Mouse (Mus musculus): Measurements from ENCODE around the gene Sorbs2. TPM values are rescaled to one million over a fixed set of nuclear protein-coding genes. Genes with fewer than 3 reads are reported as not detected.
A peak's percentile ranks its signal among the peaks of the same experiment; 100 is the strongest.

Sorbs2 gene
- total RNA-seq, 2 experiments from 2014 or later, result 32.8 to 80.8 TPM

DNA sequence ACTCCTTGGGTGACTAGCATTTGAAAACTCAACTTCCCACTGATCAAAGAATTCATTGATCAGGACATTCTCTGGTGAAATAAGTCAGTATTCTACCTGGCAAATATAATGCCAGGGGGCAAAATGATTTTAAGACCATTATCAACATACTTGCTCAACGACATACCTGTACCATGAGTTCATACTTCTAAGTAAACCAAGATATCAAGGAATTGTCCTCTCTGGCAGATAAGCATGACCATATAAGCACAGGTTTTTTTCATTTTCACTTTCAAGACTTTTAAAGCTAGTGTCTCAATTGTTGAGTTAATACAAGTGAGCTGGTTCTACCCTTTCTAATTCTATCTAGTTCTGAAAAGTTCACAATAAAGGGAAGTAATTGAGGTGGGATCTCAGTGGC, 130.2 kb downstream of the Sorbs2 start:
- intact Hi-C loops (cut with DNase I), result no loop called here
- no peak for TF ChIP-seq CTCF (IDR thresholded peaks at IDR 0.05)
- Histone ChIP-seq H3K27ac (no peak overlapping the region), H3K4me3 (no peak overlapping the region)
- no peak for DNase-seq

DNA sequence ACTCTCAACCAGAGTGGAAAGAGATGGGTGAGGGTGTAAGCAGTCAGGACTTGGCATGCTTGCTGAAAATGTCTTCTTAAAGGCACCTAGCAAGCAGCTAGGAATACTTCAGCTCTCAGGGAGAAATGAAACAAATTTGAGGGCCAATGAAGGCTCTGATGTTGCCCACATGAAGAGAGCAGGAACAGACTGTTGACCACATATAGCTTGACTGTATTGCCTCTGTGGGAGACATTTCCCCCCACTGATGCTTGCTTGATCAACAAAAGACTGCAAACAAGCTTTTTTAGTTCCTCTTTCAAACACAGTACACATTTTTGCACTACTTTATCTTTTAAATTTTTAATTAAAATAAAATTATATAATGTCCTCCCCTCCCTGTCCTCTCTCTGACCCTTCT, 131.9 kb downstream of the Sorbs2 start:
- intact Hi-C loops (cut with DNase I), result no loop called here
- DNase-seq, result no peak
- TF ChIP-seq CTCF (IDR thresholded peaks at IDR 0.05), result no peak
- no peak overlapping the region for H3K27ac ChIP-seq
- H3K4me3 ChIP-seq, result no peak overlapping the region

DNA sequence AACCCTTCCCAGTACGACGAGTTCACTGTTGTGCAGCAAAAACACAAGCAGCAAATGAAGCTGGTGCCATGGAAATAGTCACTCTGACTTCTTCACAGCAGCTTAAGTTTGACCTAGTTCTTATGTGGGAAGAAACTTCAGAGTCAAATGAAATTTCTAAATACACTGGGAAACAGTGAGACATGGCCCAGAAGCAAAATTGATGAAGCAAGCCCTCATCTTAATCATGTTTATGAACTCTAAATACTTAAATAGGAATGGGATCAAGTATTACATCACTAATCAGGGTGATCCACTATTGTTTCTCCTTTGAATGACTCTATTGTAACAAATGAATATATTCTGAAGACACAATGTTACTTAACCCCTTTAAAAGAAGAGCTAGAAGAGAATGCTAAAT, 137.1 kb downstream of the Sorbs2 start:
- no peak overlapping the region for H3K27ac ChIP-seq
- no peak for DNase-seq
- no peak overlapping the region for H3K4me3 ChIP-seq
- no peak for TF ChIP-seq CTCF (IDR thresholded peaks at IDR 0.05)
- intact Hi-C loops (cut with DNase I), result no loop called here

DNA sequence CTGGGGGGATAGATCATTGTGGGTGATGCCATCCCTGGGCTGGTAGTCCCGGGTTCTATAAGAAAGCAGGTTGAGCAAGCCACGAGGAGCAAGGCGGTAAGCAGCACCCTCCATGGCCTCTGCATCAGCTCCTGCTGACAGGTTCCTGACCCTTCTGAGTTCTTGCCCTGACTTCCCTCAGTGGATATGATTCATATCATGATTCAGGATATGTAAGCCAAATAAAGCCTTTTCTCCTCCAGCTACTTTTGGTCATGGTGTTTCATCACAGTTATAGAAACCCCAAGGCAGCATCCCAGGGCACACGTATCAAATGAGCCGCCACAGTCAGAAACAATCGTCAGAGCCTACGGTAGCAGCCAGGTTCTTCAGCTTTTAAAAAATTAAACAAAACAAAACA, 141.5 kb downstream of the Sorbs2 start:
- H3K27ac ChIP-seq, result no peak overlapping the region
- intact Hi-C loops (cut with DNase I), result no loop called here

DNA sequence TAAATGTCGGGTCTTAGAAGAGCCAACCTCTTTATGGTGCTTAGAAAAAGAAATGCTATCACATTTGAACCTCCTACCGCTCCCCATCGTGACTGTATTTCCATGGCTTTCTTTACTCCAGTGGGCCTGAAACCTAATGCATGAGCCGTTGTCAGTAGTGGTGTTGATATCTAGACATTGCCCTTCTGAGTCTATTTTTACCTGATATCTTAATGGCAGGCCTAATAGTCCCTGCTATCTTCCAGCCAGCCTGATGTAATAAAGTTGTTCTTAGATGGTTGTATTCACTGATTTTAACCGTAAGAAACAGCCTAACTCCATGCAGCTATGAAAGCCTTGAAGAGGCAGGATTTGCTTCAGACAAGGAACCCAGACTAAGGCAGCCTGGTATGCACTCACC, 142.4 kb downstream of the Sorbs2 start:
- no peak for TF ChIP-seq CTCF (IDR thresholded peaks at IDR 0.05)
- DNase-seq, result no peak
- no peak overlapping the region for H3K4me3 ChIP-seq
- intact Hi-C loops (cut with DNase I), result no loop called here
- no peak overlapping the region; the same call in 1 of the 2 replicates for H3K27ac ChIP-seq

More for the DNA sequence above, 141.5 kb downstream of the Sorbs2 start:
- no peak overlapping the region for H3K4me3 ChIP-seq
- TF ChIP-seq CTCF (IDR thresholded peaks at IDR 0.05), result no peak
- no peak for DNase-seq

DNA sequence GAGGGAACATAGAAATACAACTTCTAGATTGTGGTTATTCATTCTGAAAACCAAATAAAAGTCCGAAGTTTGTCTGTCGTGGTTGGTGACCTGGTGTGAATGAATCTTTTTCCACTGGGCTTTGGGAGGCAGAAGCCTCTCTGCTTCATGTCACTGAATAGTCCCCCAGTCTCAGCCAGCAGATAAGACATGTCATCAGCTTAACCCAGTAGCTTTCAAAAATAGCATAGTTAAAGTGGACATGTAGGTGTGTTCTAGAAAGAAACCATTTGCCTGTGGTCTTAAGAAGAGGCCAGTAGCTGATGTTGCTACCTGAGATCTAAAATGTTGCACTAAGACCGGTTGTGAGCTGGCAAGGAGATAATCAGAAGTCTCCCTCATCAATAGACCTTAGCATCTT, 150.4 kb downstream of the Sorbs2 start:
- no peak for DNase-seq
- TF ChIP-seq CTCF (IDR thresholded peaks at IDR 0.05), result no peak
- intact Hi-C loops (cut with DNase I), result no loop called here
- Histone ChIP-seq H3K4me3 (peak overlapping the region; percentile 67), H3K27ac (peak overlapping the region; percentile 62)

DNA sequence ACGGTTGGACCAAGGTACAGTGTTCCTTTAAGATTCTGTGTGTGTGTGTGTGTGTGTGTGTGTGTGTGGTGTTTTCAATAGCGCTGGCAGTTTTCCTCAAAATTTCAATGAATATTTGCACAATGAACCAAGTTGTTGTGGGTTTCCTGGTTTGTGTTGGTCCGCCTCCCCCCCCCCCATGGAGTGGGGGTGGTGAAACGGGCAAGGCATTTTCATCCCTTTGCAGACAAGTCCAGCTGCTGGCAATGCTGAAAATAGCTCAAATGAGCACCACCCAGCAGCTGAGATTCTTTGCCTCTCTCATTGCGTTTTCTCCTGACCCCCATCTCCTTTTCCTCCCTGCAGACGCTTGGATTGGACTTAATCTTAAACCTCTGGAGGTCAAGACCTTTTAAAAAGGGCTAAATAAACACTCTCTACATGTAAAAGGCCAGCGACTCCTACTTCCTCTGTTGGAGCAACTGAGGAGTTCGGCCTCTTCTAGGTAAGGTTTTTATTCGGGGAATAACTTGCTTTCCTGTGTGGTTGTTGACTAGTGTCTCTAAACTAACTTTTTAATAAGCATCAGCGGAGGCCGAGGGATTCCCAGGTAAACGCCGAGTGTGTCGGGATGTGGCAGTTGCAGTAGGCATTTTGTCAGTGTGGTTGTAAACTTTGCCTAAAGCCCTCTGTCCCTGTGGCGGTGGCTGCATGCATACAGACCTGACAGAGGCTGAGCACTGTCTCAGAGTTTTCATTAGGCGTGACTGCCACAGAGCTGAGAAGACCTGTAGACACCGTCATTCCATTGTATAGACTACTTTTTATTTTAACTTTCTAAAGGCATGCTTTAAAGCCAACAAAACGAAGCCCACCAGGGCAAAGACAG, 151.1 kb downstream of the Sorbs2 start:
- intact Hi-C loops (cut with DNase I), result no loop called here
- no peak for TF ChIP-seq CTCF (IDR thresholded peaks at IDR 0.05)
- Histone ChIP-seq H3K4me3 (peak overlapping the region; percentile 67), H3K27ac (peak overlapping the region; percentile 85)
- DNase-seq, result peak; percentile 29

DNA sequence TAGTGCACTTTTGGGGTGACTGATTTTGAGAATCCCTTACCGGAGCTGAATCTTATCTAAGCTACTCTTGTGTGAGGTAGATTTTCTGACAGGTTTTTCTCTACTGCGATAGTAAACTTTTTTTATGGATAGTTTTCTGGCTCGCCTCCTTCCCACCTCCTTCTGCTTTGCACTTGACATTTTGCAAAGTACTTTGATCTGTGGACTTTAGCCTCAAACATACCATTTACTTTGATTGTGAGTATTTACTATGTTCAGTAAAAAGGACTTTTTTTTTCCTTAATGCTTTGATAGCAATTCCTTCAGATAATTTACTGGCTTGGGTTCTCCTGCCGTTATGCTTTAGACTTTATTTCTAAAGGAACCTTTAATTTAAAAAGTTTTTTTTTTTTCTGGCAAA, 151.9 kb downstream of the Sorbs2 start:
- peak overlapping the region; percentile 85 for H3K27ac ChIP-seq
- intact Hi-C loops (cut with DNase I), result no loop called here
- peak overlapping the region; percentile 67 for H3K4me3 ChIP-seq
- no peak for TF ChIP-seq CTCF (IDR thresholded peaks at IDR 0.05)
- no peak for DNase-seq

DNA sequence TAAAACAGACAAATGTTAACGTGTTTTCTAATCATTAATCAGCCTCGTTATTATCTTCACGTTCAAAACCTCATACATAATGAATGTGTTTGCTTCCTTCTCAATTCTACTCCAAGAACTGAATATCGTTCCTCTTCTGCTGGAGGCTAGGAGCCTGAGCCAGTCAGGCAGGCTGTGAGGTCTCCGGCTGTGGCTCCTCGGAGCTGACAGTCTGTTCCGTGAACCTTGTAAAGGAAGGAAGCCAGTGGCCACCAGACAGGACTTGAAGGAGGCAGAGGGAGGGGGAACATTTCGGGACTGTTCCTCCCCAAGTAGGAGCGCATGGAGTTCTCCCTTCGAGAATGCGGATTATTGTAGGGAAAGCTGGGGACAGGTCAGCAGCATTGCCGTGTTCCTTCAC, 153.0 kb downstream of the Sorbs2 start:
- peak overlapping the region; percentile 85 for H3K27ac ChIP-seq
- DNase-seq, result no peak
- TF ChIP-seq CTCF (IDR thresholded peaks at IDR 0.05), result no peak
- peak overlapping the region; percentile 67 for H3K4me3 ChIP-seq
- intact Hi-C loops (cut with DNase I), result no loop called here

DNA sequence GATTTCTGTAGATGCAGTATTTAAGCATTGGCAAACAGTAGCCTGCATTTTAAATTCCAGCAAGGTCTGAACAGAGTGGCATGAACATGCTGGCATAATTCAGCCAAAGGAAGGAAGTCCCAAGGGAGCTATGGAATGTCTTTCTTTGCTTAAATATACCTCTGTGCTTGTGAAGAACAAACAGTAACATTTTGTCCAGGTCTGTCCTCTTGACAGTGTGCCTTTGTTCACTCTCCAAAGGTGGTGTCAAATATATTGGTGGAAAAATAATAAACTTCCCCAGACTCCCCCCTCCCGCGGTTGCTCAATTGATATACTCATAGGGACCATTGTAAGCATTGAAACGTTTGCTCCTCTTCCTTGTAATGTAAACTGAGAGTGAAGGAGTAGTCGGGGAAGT, 154.0 kb downstream of the Sorbs2 start:
- Histone ChIP-seq H3K27ac (peak overlapping the region; percentile 85; the same call in 1 of the 2 replicates), H3K4me3 (peak overlapping the region; percentile 67)
- intact Hi-C loops (cut with DNase I), result no loop called here
- DNase-seq, result no peak
- TF ChIP-seq CTCF (IDR thresholded peaks at IDR 0.05), result no peak

DNA sequence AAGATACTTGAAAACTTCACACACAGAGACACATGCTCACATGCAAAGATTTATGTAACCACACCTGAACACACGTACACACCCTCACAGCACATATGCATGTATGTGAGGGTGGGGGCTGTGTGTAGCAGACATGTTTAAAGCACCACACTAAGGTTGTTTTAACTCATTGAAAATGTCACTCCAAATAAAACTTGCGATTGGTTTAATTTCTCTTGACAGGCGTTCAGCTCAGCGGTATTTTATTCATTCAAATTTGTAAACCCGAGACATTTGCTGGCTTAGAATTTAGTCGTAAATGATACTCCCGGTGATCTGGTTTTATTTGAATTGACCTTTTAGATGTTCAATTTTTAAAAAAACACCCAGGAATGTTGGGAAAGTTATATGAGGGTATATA, 158.6 kb downstream of the Sorbs2 start:
- intact Hi-C loops (cut with DNase I), result loop anchor here (5.0 kb wide), 1 partner anchor 76 kb away; no protein-coding TSS in a partner anchor
- Histone ChIP-seq H3K27ac (no peak overlapping the region), H3K4me3 (no peak overlapping the region)
- TF ChIP-seq CTCF (IDR thresholded peaks at IDR 0.05), result no peak
- no peak for DNase-seq

DNA sequence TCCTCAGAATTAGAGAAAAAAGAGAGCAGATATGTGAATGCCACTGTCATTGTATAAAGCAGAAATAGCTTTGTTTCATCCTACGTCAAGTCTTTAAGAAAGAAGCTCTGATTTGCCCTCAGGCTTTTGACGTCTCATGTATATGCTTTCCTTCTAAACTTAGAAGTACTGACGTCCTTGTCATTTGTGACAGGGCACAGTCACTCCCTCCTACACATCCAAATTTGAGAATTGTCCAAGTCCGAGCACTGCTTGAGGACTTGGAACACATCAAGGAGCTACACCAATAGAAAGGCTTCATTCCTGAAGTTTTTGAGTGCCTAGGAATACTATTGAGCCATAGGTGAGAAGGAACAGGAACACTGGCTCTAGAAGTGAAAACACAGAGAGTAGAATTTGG, 165.6 kb downstream of the Sorbs2 start:
- DNase-seq, result no peak
- no peak overlapping the region for H3K4me3 ChIP-seq
- intact Hi-C loops (cut with DNase I), result no loop called here
- H3K27ac ChIP-seq, result no peak overlapping the region
- TF ChIP-seq CTCF (IDR thresholded peaks at IDR 0.05), result no peak

DNA sequence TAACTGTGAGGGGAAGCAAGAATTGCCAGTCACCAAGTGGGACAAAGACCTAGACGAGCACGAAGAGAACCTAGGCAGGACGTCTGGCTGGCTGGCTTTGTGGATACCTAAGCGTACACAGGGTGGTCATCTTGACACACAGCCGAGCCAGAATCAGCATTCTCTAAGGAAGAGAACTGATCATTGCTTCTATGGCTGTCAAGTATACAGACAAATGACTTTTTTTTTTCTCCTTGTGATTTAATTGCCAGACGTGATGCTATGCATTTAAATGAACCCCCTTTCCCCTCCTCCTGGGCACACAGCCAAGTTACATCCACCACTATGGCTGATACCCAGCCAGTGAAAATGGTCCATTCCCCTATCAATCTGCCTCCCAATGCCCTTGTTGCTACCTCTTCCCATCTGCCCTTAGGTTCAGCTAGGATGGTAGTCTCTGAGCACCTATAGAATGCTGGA, 168.3 kb downstream of the Sorbs2 start:
- H3K4me3 ChIP-seq, result no peak overlapping the region
- H3K27ac ChIP-seq, result no peak overlapping the region
- intact Hi-C loops (cut with DNase I), result no loop called here
- no peak for DNase-seq
- TF ChIP-seq CTCF (IDR thresholded peaks at IDR 0.05), result no peak
